Mouse (Mus musculus): Measurements from ENCODE around the gene Rarg.

- TF ChIP-seq CTCF (IDR thresholded peaks at IDR 0.05; ENCODE audit: low read depth) (no peak), EP300 (IDR thresholded peaks at IDR 0.05; ENCODE audit: low read depth) (no peak)
Observed at GRCm38 (mm10) chr15:102209114-102209513, 48.2 kb downstream of the Rarg start.
